Mouse (Mus musculus) erythroblast, embryonic 14.5 days (primary cell): ENCODE measurements around the gene Arid3a.

Experiments used
- GATA1 ChIP-seq: IDR thresholded peaks from 2 replicates; pipeline ENCODE4 v1.6.1; 2012; ENCODE audit warnings: low read length, inconsistent platforms, mixed read lengths
- TAL1 ChIP-seq: IDR thresholded peaks from 3 replicates; pipeline ENCODE4 v1.6.1; 2012; ENCODE audit warnings: low read length, inconsistent platforms, mixed read lengths

DNA sequence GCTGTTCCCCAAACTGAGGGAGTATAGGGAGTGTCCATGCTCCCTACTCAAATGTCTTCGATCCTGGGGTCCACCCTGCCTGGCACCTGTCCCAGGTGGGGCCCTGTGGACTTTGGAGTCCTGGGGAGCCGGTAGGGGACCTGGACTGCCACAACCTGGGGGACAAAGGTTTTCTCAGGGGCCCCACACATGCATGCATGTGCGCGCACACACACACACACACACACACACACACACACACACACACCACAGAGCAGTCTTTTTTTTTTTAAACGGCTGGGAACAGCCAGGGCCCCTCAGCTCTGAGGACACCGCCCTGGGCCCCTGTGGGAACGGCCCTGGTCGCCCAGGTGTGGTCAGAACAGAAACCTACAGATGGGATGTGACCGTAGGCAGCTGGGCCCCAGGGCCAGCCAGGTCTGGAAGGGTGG is 16.6 kb downstream of the Arid3a start:
- TF ChIP-seq GATA1, result no peak
- TF ChIP-seq TAL1, result no peak
